Mouse (Mus musculus) hindlimb bud, embryonic 11.5 days (tissue): ENCODE measurements around the gene Thbs3.
"Not testable (repeated sequence)": the region's sequence is repeated elsewhere in the genome, so short reads cannot be mapped to it uniquely, and the experiment has no call there.

Experiments used
- DNase-seq: peaks from one replicate; pipeline ENCODE4 v3.0.0-alpha.2; 2012; ENCODE audit warnings: low read depth, low spot score; ENCODE audit errors: extremely low spot score

Gene Thbs3

DNA sequence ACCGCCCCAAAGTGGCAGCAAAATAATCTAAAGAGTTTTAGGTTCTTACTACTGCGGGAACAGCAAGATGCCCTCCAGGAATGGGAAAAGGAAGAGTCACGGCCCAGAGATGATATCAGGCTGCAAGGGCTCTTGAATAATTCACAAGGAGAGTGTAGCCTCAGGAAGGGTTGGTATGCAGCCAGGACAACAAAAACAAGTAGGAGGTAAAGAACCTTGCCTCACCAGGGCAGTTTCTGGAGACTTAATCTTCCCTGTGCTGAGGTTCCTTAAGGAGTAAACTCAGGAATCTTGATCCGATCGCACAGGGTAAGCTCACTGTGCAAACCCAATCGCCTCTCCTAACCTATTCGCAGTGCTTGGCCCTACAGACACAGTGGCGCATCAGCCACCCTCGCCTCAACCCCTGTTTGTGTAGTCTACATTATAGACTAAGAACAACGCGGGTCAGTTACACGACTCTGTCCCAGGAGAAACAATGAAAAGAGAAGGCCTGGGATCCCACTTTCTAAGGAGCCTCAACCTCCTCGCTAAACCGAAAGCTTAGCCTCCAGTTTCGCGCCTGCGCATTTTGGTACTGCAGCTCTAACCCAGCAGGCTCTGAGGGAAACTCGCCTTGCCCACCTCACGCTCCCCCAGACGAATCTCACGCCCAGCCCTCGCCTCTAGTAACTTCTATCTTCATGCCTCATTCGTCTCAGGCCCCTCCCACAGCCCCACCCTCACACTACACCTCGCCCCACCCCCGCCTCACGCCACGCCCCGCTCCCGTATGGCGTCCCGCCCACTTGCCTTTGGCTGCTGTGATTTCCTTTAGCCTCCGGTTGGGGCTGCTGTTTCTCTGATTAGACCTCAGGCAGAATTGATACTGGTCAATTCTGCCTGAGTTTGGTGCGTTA, 18.8 kb upstream of the Thbs3 start:
- DNase-seq: no peak

GRCm38 (mm10) chr3:89199839-89200238, 15.1 kb upstream of the Thbs3 start:
- no peak for DNase-seq

DNA sequence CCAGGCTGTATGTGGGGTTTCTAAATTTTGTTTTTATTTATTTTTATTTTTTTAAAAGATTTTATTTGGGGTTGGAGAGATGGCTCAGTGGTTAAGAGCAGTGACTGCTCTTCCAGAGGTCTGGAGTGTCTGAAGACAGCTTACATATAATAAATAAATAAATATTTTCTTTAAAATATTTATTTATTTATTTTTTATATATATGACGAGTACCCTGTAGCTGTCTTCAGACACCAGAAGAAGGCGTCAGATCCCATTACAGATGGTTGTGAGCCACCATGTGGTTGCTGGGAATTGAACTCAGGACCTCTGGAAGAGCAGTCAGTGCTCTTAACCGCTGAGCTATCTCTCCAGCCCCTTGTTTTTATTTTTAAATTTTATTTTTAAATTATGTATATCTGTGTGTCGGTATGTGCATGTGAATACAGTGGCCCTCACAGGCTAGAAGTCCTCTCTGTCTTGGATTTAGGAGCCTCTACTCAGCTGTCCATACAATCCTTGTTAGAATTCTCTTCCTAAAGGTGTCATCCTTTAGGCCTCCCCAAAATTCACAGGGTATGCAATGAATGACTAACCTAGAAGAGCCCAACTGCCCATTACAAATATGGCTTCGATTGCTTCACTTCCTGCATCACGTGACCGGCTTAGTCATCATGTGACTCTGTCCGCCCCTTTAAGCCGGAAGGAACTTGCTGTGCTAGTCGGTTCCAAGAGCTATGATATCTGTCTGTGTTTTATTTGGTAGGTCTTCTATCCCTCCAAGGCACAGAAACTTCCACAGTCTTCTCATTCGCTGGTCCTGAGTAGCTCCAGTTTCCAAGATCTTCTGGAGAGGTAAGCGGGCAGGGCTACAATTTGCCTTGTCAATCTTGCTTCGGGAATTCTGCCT, 12.5 kb upstream of the Thbs3 start, which contains the start of gene Gba:
Gba (plus strand) TSS at position 676 of the 889 bp plus-strand sequence.
- DNase-seq: peak; percentile 89

DNA sequence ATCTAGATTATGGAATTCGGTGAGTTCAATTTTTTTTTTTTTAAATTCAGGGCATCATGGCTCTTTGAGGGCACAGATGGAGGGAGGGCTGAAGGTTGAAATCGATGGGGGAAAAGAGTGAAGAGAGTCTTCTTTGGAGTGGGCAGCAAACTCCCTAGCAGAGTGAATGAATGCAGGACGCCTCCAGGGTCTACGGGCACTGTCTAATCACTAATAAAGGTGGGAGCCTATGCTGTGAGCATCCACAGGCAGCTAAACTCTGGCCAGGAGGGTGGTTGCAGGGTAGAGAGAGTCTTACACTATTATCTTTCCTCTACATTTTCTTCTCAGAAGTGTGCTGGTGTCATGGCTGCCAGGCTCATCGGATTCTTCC, 11.9 kb upstream of the Thbs3 start:
- no peak for DNase-seq

DNA sequence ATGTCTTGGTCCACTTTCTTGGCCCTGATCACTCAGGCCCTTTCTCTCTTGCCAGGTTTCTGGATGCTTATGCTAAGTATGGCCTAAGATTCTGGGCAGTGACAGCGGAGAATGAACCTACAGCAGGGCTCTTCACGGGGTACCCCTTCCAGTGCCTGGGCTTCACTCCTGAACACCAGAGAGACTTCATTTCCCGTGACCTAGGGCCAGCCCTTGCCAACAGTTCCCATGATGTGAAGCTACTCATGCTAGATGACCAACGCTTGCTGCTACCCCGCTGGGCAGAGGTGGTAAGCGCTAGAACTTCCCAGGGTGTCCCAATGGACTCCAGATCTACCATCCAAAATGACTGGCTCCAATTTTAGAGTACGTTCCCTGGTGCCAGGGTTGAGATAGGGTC, 8.9 kb upstream of the Thbs3 start:
- no peak for DNase-seq

DNA sequence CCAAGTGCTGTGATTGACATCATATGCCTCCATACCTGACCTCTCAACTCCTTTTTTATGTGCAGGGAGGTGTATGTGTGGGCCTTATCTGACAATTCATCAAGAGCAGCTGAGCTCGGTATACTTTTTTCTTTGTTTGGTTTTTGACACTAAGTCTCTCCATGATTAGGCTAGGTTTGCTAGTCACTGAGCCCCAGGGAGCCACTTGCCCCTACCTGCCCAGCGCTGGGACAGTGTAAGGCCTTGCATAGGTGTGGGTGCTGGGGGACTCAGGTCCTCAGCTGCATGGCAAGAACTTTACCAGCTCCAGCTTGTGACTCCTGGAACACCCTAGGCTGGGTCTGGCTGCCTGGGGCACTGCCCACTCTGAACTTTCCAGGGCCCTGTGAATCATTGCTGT, 8.3 kb upstream of the Thbs3 start:
- no peak for DNase-seq

- DNase-seq: no peak
Observed at GRCm38 (mm10) chr3:89208075-89208657, 6.8 kb upstream of the Thbs3 start.

DNA sequence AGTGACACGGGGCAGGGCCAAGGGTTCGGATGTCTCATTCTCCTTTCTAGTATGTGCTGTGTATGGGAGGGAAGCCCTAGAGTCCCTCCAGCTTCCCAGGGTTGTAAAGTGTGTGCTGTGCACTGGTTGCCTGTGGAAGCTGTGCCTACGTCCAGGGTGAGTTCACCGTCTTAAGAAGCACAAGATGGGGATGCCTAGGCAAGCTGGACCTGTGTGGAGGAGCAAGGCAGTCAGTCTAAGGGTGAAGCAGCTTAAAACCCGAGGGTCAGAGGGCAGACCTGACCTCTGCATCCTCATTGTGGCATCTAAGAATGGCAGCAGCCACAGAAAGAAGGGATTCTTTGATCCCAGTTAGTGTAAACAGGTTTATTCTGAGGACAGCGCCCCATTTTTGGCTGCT, 6.2 kb upstream of the Thbs3 start:
- no peak for DNase-seq

DNA sequence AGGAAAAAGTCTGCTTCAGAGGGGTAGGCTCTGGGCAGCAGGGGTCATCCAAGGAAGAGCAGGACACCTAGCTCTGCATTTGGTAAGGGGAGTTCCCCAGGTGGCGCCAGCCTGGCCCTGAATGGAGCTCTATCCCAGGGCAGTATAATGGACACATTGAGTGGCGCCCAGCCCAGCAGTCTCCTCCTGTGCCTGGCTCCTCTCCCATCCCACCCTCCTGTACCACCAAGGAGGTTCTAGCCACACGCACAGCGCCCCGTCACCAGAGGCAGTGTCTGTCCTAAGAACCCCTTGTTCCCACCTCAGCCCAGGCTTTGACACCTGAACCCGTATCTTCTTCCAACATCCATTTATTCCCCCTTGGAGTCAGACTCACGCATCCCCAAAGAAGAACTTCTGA, 5.2 kb upstream of the Thbs3 start:
- DNase-seq: no peak

GRCm38 (mm10) chr3:89210162-89210561, 4.8 kb upstream of the Thbs3 start:
- DNase-seq: no peak

- no peak for DNase-seq
Observed at GRCm38 (mm10) chr3:89210731-89211130, 4.2 kb upstream of the Thbs3 start.

GRCm38 (mm10) chr3:89213803-89214530, 1.0 kb upstream of the Thbs3 start:
- DNase-seq: no peak

DNA sequence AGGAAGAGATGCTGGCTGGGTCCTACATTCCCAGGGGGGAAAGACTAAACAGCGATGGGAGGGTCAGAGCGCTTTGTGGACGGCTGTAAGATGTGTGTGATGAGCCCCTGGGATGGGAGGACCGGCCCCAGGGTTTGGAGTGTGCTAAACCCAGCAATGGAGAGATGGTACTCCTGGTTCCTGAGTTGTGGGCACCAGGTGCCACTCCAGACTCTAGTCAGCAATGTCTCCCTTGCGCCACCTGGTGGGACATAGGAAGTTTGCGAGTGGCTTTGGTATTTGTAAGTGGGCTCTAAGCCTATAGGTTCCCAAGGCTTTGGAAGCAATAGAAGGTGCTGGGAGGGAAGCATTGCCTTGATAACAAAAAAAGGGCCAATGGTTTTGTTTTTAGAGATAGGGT, 873 bp downstream of the Thbs3 start:
- no peak for DNase-seq

DNA sequence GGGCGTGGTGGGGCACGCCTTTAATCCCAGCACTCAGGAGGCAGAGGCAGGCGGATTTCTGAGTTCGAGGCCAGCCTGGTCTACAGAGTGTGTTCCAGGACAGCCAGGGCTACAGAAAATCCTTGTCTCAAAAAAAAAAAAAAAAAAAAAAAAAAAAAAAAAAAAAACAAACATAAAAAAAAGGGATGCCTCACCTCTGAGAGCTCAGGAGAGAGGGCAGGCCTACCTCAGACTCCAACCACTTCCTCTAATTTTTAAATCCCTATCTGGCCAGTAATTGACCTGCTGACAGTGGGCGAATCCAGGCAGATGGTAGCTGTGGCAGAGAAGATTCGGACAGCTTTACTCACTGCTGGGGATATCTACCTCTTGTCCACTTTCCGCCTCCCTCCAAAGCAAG, 1.4 kb downstream of the Thbs3 start:
- not testable (repeated sequence) for DNase-seq

- DNase-seq: no peak
Observed at GRCm38 (mm10) chr3:89218271-89218670, 3.3 kb downstream of the Thbs3 start.

DNA sequence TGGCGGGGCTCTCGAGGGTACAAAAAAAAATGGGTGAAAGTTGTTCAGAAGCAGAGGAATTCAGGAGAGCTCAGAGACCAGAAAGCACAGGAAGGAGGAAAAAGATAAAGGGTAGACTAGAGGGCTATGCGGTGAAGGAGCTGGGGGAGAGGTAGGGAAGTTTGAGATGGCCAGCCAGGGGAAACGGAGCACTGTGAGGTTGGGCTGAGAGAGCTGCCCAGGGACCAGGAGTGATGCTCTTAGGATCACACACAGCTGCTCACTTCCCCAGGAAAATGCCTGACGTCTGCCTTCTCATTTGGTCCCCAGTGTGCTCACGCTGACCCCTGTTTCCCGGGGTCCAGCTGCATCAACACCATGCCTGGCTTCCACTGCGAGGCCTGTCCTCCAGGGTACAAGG, 4.6 kb downstream of the Thbs3 start:
- DNase-seq: no peak

GRCm38 (mm10) chr3:89221167-89221566, 6.2 kb downstream of the Thbs3 start:
- no peak for DNase-seq

GRCm38 (mm10) chr3:89224796-89225195, 9.8 kb downstream of the Thbs3 start:
- DNase-seq: no peak

- DNase-seq: no peak
Observed at GRCm38 (mm10) chr3:89225321-89225815, 10.4 kb downstream of the Thbs3 start.

GRCm38 (mm10) chr3:89225918-89226317, 10.9 kb downstream of the Thbs3 start:
- DNase-seq: no peak

DNA sequence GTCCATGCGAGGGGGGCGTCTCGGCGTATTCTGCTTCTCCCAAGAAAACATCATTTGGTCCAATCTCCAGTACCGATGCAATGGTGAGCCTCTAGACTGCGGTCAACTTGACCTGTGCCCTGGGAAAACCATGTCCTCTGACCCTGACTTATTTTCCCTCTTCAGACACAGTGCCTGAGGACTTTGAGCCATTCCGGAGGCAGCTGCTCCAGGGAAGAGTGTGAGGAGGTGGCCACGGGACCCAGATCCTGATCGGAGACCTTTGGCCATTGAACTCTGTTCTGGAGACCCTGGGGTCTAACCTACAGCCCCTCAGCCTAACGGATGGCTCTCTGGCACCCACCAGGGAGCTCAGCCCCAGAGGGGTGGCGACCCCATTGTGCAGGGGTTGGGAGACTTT, 11.4 kb downstream of the Thbs3 start:
- DNase-seq: no peak
